Mouse (Mus musculus) retina, embryonic 14.5 days (tissue): ENCODE results near the gene Clec4a4.
"Not testable (repeated sequence)": the region's sequence is repeated elsewhere in the genome, so short reads cannot be mapped to it uniquely, and the experiment has no call there.

ENCODE experiments used
- DNase-seq: peaks from one replicate; pipeline ENCODE4 v3.0.0-alpha.2; 2015; ENCODE audit warnings: low spot score

Clec4a4 gene

GRCm38 (mm10) chr6:122989876-122990437 lies at the start of gene Clec4a4:
Clec4a4 (plus strand) TSS chr6:122990367.
- DNase-seq: no peak

GRCm38 (mm10) chr6:122946760-122947159 lies 43.4 kb upstream of the Clec4a4 start:
- no peak for DNase-seq

DNA sequence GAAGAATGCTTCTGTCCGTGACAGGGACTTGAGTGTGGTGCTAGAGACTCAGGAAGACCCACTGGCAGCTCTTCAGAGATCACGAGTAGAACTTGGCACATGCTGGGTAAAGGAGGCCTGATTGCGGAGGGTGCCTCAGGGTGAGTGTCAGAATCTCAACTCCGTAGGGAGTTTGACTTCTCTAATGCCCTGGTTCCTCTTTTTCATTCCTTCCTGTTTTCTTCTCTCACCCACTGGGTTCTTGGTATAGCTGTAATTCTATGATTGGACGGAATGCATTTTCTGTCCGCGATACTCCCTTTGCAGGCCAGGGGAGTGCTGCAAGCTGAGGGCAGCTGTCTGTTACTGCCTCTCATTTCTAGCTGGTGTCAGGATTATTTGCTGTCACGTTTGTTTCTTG lies 37.8 kb upstream of the Clec4a4 start, which contains the start of gene Clec4a3:
Clec4a3 (plus strand) TSS at position 115 of the 400 bp plus-strand sequence.
- DNase-seq: no peak

DNA sequence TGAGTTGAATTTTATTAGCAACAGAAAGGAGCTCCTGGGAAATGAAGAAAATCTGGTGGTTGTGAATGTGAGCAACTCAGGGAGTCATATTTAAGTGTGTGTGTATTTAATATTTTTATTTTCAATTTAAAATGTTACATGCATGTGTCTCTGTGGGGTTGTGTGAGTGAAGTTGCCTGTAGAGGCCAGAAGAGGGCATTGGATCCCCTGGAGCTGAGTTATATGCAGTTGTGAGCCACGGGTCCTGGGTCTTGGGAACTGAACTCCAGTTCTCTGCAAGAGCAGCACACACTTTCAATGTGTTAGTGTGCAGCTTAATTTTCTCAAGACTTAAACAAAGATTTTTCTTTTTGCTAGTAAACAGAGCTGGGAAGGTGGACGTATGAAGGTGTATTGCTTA lies 25.6 kb upstream of the Clec4a4 start:
- DNase-seq: no peak

DNA sequence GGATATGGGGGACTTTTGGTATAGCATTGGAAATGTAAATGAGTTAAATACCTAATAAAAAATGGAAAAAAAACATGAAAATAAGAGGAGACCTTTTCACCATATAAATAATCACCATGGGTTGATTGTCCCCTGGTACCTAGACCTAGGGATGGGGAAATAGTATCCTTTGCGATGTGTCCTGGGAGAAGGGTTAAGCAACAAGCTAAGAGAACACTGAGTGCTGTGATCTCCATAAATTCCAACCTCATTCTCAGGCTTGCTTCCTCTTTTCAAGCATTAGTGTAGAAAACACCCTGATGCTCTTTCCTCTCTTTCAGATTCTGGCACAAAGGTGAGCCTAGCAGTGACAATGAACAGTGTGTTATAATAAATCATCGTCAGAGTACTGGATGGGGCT lies 21.1 kb upstream of the Clec4a4 start:
- no peak for DNase-seq

DNA sequence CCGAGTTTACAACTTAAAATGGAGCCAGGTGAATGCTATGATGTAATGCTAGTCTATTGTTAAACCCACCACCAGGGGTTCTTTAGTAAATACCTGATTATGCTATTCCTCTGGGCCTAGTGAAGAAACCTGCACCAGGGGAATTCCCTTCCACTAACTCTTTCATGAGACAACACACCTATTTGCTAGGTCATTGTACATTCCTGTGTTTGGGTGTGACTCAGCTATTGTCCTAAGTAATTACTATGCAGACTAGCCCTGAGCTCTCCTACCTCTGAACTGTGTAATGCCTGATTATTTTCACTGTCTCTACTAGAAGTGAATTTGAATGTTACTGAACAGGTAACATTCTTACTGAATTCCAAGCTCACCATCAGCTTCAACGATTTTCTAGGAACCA lies 14.5 kb downstream of the Clec4a4 start:
- not testable (repeated sequence) for DNase-seq

DNA sequence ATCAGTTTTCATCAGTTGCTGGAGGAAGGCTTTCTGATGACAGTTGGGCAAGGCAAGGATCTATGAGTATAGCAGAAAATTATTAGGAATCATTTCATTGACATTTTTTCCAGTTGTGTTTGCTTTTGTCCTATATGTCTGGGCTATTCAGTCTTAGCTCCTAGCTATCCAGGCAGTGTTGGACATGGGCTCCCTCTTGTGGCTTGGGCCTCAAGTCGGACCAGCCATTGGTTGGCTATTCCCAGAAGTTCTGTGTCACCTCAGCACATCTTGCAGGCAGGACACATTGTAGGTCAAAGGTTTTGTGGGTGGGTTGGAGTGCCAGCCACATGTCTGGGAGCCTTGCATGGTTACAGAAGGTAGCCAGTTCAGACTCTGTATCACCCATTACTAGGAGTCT lies 15.4 kb downstream of the Clec4a4 start:
- DNase-seq: no peak

- DNase-seq: no peak
Measured at GRCm38 (mm10) chr6:123049742-123050372, 59.7 kb downstream of the Clec4a4 start, which contains the start of gene Clec4b1. Clec4b1 (plus strand) TSS chr6:123049962.
